In genomic region chr11:22628497-22628896, GRCm38 (mm10) we compare ENCODE assay signal across 13 mouse cellular contexts.
DNase-seq lines count a peak whose midpoint lies in the region; ATAC-seq and TF ChIP-seq lines count a peak whose summit lies in the region.
"Had no signal": no experiment of that assay in that cellular context is flagged by ENCODE, and none has a peak within 500 bp of the region (broad histone marks: within the 10 kb centered on the region; RNA-seq: fewer than 3 reads in every experiment).

No protein-coding gene starts in this region.

- peak overlapping the region; percentile 78 for H3K27ac ChIP-seq in heart, embryonic 15.5 days
- peak overlapping the region; percentile 77 for H3K27ac ChIP-seq in heart, postnatal 0 days (ENCODE audit: low read depth)
- H3K27ac ChIP-seq: neural tube, embryonic 12.5 days had no signal

- no peak overlapping the region for H3K4me3 ChIP-seq in heart, embryonic 15.5 days
- no peak overlapping the region for H3K4me3 ChIP-seq in lung, adult 2 months (replicated peaks; ENCODE audit: extremely low read depth, low read depth, low read length)
- H3K4me3 ChIP-seq in heart, postnatal 0 days (ENCODE audit: low read depth, low read length) = no peak overlapping the region
- H3K4me3 ChIP-seq: neural tube, embryonic 12.5 days had no signal

- H3K9me3 ChIP-seq in heart, embryonic 15.5 days (replicated peaks) = no peaks in the 10 kb centered on the region
- H3K9me3 ChIP-seq in heart, postnatal 0 days (replicated peaks; ENCODE audit: control insufficient read depth, low read length) = no peaks in the 10 kb centered on the region
- H3K9me3 ChIP-seq: neural tube, embryonic 12.5 days had no signal

- H3K4me1 ChIP-seq in heart, embryonic 15.5 days (replicated peaks) = peaks cover 25% of the 10 kb centered on the region
- peaks cover 13% of the 10 kb centered on the region for H3K4me1 ChIP-seq in lung, adult 2 months (ENCODE audit: control insufficient read depth, insufficient read depth, low read length)
- H3K4me1 ChIP-seq in heart, postnatal 0 days (ENCODE audit: control insufficient read depth, insufficient read depth) = 0 out of 2 replicates have a peak, but pooled peaks cover 5% of the 10 kb centered on the region
- H3K4me1 ChIP-seq: neural tube, embryonic 12.5 days had no signal

- no peak for DNase-seq in heart, postnatal 36 days
- no peak for DNase-seq in lung, adult 2 months
- DNase-seq in lung, postnatal 14 days = no peak
- DNase-seq in heart, postnatal 0 days (ENCODE audit: low spot score) = no peak
- DNase-seq in lung, postnatal 36 days = peak; percentile 26
- DNase-seq in embryo, embryonic 10 days (ENCODE audit: low spot score) = no peak
- DNase-seq in adrenal gland, adult 2 months = no peak
- DNase-seq: cerebellum, adult 2 months; embryo, embryonic 11 days; thymus, postnatal 36 days had no signal

- H3K9ac ChIP-seq in heart, embryonic 15.5 days = no peak overlapping the region
- H3K9ac ChIP-seq in heart, postnatal 0 days (replicated peaks; ENCODE audit: low read depth, low read length) = no peak overlapping the region
- H3K9ac ChIP-seq: neural tube, embryonic 12.5 days had no signal

- H3K27me3 ChIP-seq in heart, embryonic 15.5 days = no peaks in the 10 kb centered on the region
- H3K27me3 ChIP-seq in heart, postnatal 0 days (ENCODE audit: control insufficient read depth, insufficient read depth, low read length) = no peaks in the 10 kb centered on the region
- H3K27me3 ChIP-seq: neural tube, embryonic 12.5 days had no signal

- no peak for TF ChIP-seq EP300 in heart, postnatal 0 days (IDR thresholded peaks at IDR 0.05; ENCODE audit: low read depth)

- 0 out of 2 replicates have a peak, but pooled peaks have one; percentile 0 for TF ChIP-seq CTCF in lung, adult 2 months (IDR thresholded peaks at IDR 0.05; ENCODE audit: insufficient read depth, low read length)
- TF ChIP-seq CTCF in heart, postnatal 0 days (IDR thresholded peaks at IDR 0.05; ENCODE audit: low read depth) = no peak

- TF ChIP-seq POLR2A in lung, adult 2 months (IDR thresholded peaks at IDR 0.05; ENCODE audit: borderline replicate concordance, extremely low read depth, low read depth, low read length) = no peak

- no peaks in the 10 kb centered on the region for H3K36me3 ChIP-seq in heart, embryonic 15.5 days
- H3K36me3 ChIP-seq in heart, postnatal 0 days (replicated peaks; ENCODE audit: control insufficient read depth, insufficient read depth, low read length) = no peaks in the 10 kb centered on the region
- H3K36me3 ChIP-seq: neural tube, embryonic 12.5 days had no signal

- H3K4me2 ChIP-seq in heart, embryonic 15.5 days = no peak overlapping the region
- H3K4me2 ChIP-seq in heart, postnatal 0 days (ENCODE audit: low read depth, low read length) = no peak overlapping the region
- H3K4me2 ChIP-seq: neural tube, embryonic 12.5 days had no signal

- WGBS in heart, embryonic 15.5 days = 83% methylated on average over 5 of the region's 5 CpGs
- 78% methylated on average over 5 of the region's 5 CpGs for WGBS in lung, adult 2 months
- 85% methylated on average over 5 of the region's 5 CpGs for WGBS in heart, postnatal 0 days

- ATAC-seq in heart, embryonic 15.5 days (replicated peaks; ENCODE audit: insufficient number of reproducible peaks, insufficient read depth, low FRiP score, low read depth) = no peak
- no peak for ATAC-seq in heart, postnatal 0 days (ENCODE audit: insufficient read depth, low read depth)
- ATAC-seq: midbrain, embryonic 16.5 days had no signal

- intact Hi-C loops in heart, postnatal 36 days (cut with DNase I) = no loop called here
